Mouse (Mus musculus) testis, adult 2 months (tissue): ENCODE measurements around the gene Pradc1. TPM values are rescaled to one million over a fixed set of nuclear protein-coding genes. Genes with fewer than 3 reads are reported as not detected.
"Not testable (repeated sequence)": the region's sequence is repeated elsewhere in the genome, so short reads cannot be mapped to it uniquely, and the experiment has no call there.

Experiments used
- H3K27ac ChIP-seq: fragments of 200-500 bp; 2 replicates; pipeline ENCODE4 v1.5.1; 2012; ENCODE audit warnings: low read depth, low read length; ENCODE audit not compliant: control insufficient read depth, insufficient read depth
- H3K27me3 ChIP-seq: fragments of 200-500 bp; 2 replicates; pipeline ENCODE4 v1.6.1; 2012; ENCODE audit warnings: mild to moderate bottlenecking, low read length, moderate library complexity; ENCODE audit not compliant: control insufficient read depth, insufficient read depth
- H3K36me3 ChIP-seq: fragments of 200-500 bp; 2 replicates; pipeline ENCODE4 v1.6.1; 2012; ENCODE audit warnings: mild to moderate bottlenecking, low read length; ENCODE audit not compliant: control insufficient read depth, insufficient read depth
- H3K4me1 ChIP-seq: fragments of 200-500 bp; 2 replicates; pipeline ENCODE4 v1.6.1; 2012; ENCODE audit warnings: low read length; ENCODE audit not compliant: control insufficient read depth, insufficient read depth
- H3K4me3 ChIP-seq: fragments of 200-500 bp; 2 replicates; pipeline ENCODE4 v1.5.1; 2012; ENCODE audit warnings: low read depth, mild to moderate bottlenecking, low read length, moderate library complexity, mixed read lengths; ENCODE audit not compliant: control insufficient read depth
- CTCF ChIP-seq: fragments of 200-500 bp; IDR thresholded peaks from 2 replicates; pipeline ENCODE4 v1.5.1; 2012; ENCODE audit warnings: low read depth, mild to moderate bottlenecking, inconsistent platforms, low read length, moderate library complexity; ENCODE audit not compliant: control insufficient read depth, insufficient read depth, insufficient replicate concordance
- POLR2A ChIP-seq: fragments of 200-500 bp; IDR thresholded peaks from 2 replicates; pipeline ENCODE4 v1.6.1; 2012; ENCODE audit warnings: low read depth, mild to moderate bottlenecking, inconsistent platforms, low read length, moderate library complexity; ENCODE audit not compliant: control insufficient read depth
- polyA plus RNA-seq: library from polyadenylated mRNA; depleted of rRNA; stranded (reverse); fragments of >200 nt; gene quantifications from 2 replicates; pipeline ENCODE4 v1.2.3, GENCODE M21; 2012

The Pradc1 gene
- polyA plus RNA-seq, 1 experiment: 20.7 TPM

- H3K27ac ChIP-seq: no peak overlapping the region
- H3K36me3 ChIP-seq: no peaks in the 10 kb centered on the region; the same call in 1 of the 2 replicates
- TF ChIP-seq CTCF (no peak), POLR2A (no peak)
- H3K4me3 ChIP-seq: no peak overlapping the region
- H3K4me1 ChIP-seq: no peaks in the 10 kb centered on the region
- H3K27me3 ChIP-seq: no peaks in the 10 kb centered on the region
Observed at GRCm38 (mm10) chr6:85471962-85472361, 20.2 kb upstream of the Pradc1 start.

GRCm38 (mm10) chr6:85469660-85470430 lies 18.1 kb upstream of the Pradc1 start:
- TF ChIP-seq POLR2A (no peak), CTCF (no peak)
- no peak overlapping the region for H3K4me3 ChIP-seq
- H3K27me3 ChIP-seq: no peaks in the 10 kb centered on the region
- no peak overlapping the region for H3K27ac ChIP-seq
- no peaks in the 10 kb centered on the region for H3K4me1 ChIP-seq
- peaks cover 1% of the 10 kb centered on the region for H3K36me3 ChIP-seq

GRCm38 (mm10) chr6:85465381-85465780 lies 13.6 kb upstream of the Pradc1 start:
- no peak overlapping the region for H3K27ac ChIP-seq
- H3K4me1 ChIP-seq: no peaks in the 10 kb centered on the region
- H3K36me3 ChIP-seq: peaks cover 2% of the 10 kb centered on the region
- H3K27me3 ChIP-seq: no peaks in the 10 kb centered on the region
- H3K4me3 ChIP-seq: no peak overlapping the region
- TF ChIP-seq POLR2A: no peak
- TF ChIP-seq CTCF: no peak

- Histone ChIP-seq H3K27ac (no peak overlapping the region), H3K27me3 (no peaks in the 10 kb centered on the region), H3K36me3 (peaks cover 1% of the 10 kb centered on the region), H3K4me1 (no peaks in the 10 kb centered on the region), H3K4me3 (no peak overlapping the region)
- TF ChIP-seq CTCF: no peak
Observed at GRCm38 (mm10) chr6:85459621-85460020, 7.9 kb upstream of the Pradc1 start.

- Histone ChIP-seq H3K4me1 (peaks cover 6% of the 10 kb centered on the region), H3K36me3 (no peaks in the 10 kb centered on the region; the same call in 1 of the 2 replicates), H3K4me3 (peak overlapping the region; percentile 89), H3K27me3 (no peaks in the 10 kb centered on the region), H3K27ac (peak overlapping the region; percentile 85)
- TF ChIP-seq CTCF: no peak
- no peak for TF ChIP-seq POLR2A
Observed at GRCm38 (mm10) chr6:85452816-85453215, 1.0 kb upstream of the Pradc1 start.

GRCm38 (mm10) chr6:85452411-85452665 lies 568 bp upstream of the Pradc1 start:
- H3K27ac ChIP-seq: peak overlapping the region; percentile 85
- H3K4me1 ChIP-seq: peaks cover 6% of the 10 kb centered on the region
- no peaks in the 10 kb centered on the region; the same call in 1 of the 2 replicates for H3K36me3 ChIP-seq
- H3K4me3 ChIP-seq: peak overlapping the region; percentile 89
- no peak for TF ChIP-seq CTCF
- no peak for TF ChIP-seq POLR2A
- H3K27me3 ChIP-seq: no peaks in the 10 kb centered on the region

GRCm38 (mm10) chr6:85450697-85451663 lies 790 bp downstream of the Pradc1 start, which contains the start of gene Cct7:
Cct7 (plus strand) TSS chr6:85451514.
- no peaks in the 10 kb centered on the region; the same call in none of the 2 replicates for H3K36me3 ChIP-seq
- peak within 1 kb of the TSS; percentile 89 for H3K4me3 ChIP-seq
- peak; percentile 57; the same call in 1 of the 2 replicates for TF ChIP-seq CTCF
- TF ChIP-seq POLR2A: 0 out of 2 replicates have a peak, but pooled peaks have one; percentile 12
- H3K27ac ChIP-seq: peak within 1 kb of the TSS; percentile 85
- peaks cover 6% of the 10 kb centered on the region for H3K4me1 ChIP-seq
- no peaks in the 10 kb centered on the region for H3K27me3 ChIP-seq

- not testable (repeated sequence) for H3K27me3 ChIP-seq, H3K4me3 ChIP-seq
Observed at GRCm38 (mm10) chr6:85450140-85450539, 1.6 kb downstream of the Pradc1 start.

More at GRCm38 (mm10) chr6:85450140-85450539, 1.6 kb downstream of the Pradc1 start:
- H3K27ac ChIP-seq, H3K36me3 ChIP-seq, H3K4me1 ChIP-seq: not testable (repeated sequence)
